Mouse (Mus musculus) spleen, embryonic (tissue): Measurements from ENCODE around the gene Gpr132.

ENCODE experiments used
- CTCF ChIA-PET: fragments of 350-600 bp; sonication (Branson Sonifier 250); formaldehyde crosslinking; loops from one replicate; lab custom pipeline; 2022; lab: Charles Lee

Gene Gpr132

GRCm38 (mm10) chr12:112868178-112869087 lies at the start of gene Gpr132:
Gene Gpr132, minus strand, starts transcription at chr12:112868228.
- CTCF ChIA-PET: interaction anchor here (0.7 kb wide), 3 partner anchors 15 to 1111 kb away, joined by 3 to 8 read pairs (median 4); no protein-coding TSS in a partner anchor

GRCm38 (mm10) chr12:112917486-112917885 lies 49.5 kb upstream of the Gpr132 start:
- CTCF ChIA-PET: no interaction called here

GRCm38 (mm10) chr12:112916698-112917400 lies 48.8 kb upstream of the Gpr132 start:
- CTCF ChIA-PET: no interaction called here

GRCm38 (mm10) chr12:112915587-112915986 lies 47.6 kb upstream of the Gpr132 start:
- CTCF ChIA-PET: no interaction called here

- CTCF ChIA-PET: no interaction called here
Observed at GRCm38 (mm10) chr12:112914527-112914926, 46.5 kb upstream of the Gpr132 start.

GRCm38 (mm10) chr12:112912951-112913745 lies 45.1 kb upstream of the Gpr132 start:
- CTCF ChIA-PET: no interaction called here

GRCm38 (mm10) chr12:112911701-112912100 lies 43.7 kb upstream of the Gpr132 start:
- CTCF ChIA-PET: no interaction called here

- CTCF ChIA-PET: no interaction called here
Observed at GRCm38 (mm10) chr12:112908991-112909390, 41.0 kb upstream of the Gpr132 start.

GRCm38 (mm10) chr12:112905001-112905400 lies 37.0 kb upstream of the Gpr132 start:
- CTCF ChIA-PET: no interaction called here

- CTCF ChIA-PET: no interaction called here
Observed at GRCm38 (mm10) chr12:112903941-112904340, 35.9 kb upstream of the Gpr132 start.

- CTCF ChIA-PET: interaction anchor here (0.6 kb wide), 1 partner anchor 63 kb away, joined by 3 read pairs; no protein-coding TSS in a partner anchor
Observed at GRCm38 (mm10) chr12:112900641-112901040, 32.6 kb upstream of the Gpr132 start.

- CTCF ChIA-PET: no interaction called here
Observed at GRCm38 (mm10) chr12:112898960-112899359, 30.9 kb upstream of the Gpr132 start.

GRCm38 (mm10) chr12:112898351-112898750 lies 30.3 kb upstream of the Gpr132 start:
- CTCF ChIA-PET: no interaction called here

- CTCF ChIA-PET: no interaction called here
Observed at GRCm38 (mm10) chr12:112897522-112898212, 29.6 kb upstream of the Gpr132 start.

- CTCF ChIA-PET: no interaction called here
Observed at GRCm38 (mm10) chr12:112894969-112895368, 26.9 kb upstream of the Gpr132 start.

- CTCF ChIA-PET: no interaction called here
Observed at GRCm38 (mm10) chr12:112894303-112894884, 26.4 kb upstream of the Gpr132 start.

- CTCF ChIA-PET: no interaction called here
Observed at GRCm38 (mm10) chr12:112885465-112885864, 17.4 kb upstream of the Gpr132 start.

- CTCF ChIA-PET: no interaction called here
Observed at GRCm38 (mm10) chr12:112881301-112881815, 13.3 kb upstream of the Gpr132 start.

GRCm38 (mm10) chr12:112880661-112881060 lies 12.6 kb upstream of the Gpr132 start:
- CTCF ChIA-PET: no interaction called here

- CTCF ChIA-PET: no interaction called here
Observed at GRCm38 (mm10) chr12:112879731-112880130, 11.7 kb upstream of the Gpr132 start.
